Mouse (Mus musculus): ENCODE measurements around the gene Trmt61a. TPM values are rescaled to one million over a fixed set of nuclear protein-coding genes. Genes with fewer than 3 reads are reported as not detected.

Gene Trmt61a
- polyA plus RNA-seq, 1 experiment from 2014 or later = 9.3 TPM

GRCm38 (mm10) chr12:111663228-111664143 is 14.4 kb upstream of the Trmt61a start:
- Histone ChIP-seq H3K4me2 (peak overlapping the region; percentile 29), H3K9ac (no peak overlapping the region)
- 24% methylated on average over 17 of the region's 17 CpGs for WGBS

GRCm38 (mm10) chr12:111664144-111664634 is 13.7 kb upstream of the Trmt61a start:
- peak overlapping the region; percentile 81 for H3K27ac ChIP-seq (ENCODE audit: low read depth)
- H3K27me3 ChIP-seq (ENCODE audit: insufficient read depth, low read length) = no peaks in the 10 kb centered on the region
- peak; percentile 48 for TF ChIP-seq CTCF (IDR thresholded peaks at IDR 0.05; ENCODE audit: low read depth)
- DNase-seq = peak; percentile 89
- H3K4me3 ChIP-seq (ENCODE audit: low read depth, low read length) = no peak overlapping the region
- WGBS = 10% methylated on average over 6 of the region's 6 CpGs
- peaks cover 21% of the 10 kb centered on the region; the same call in 1 of the 2 replicates for H3K36me3 ChIP-seq (ENCODE audit: insufficient read depth)
- no peaks in the 10 kb centered on the region for H3K9me3 ChIP-seq (ENCODE audit: low read depth, low read length)
- no peak overlapping the region for H3K9ac ChIP-seq
- ATAC-seq (ENCODE audit: insufficient read depth) = peak; percentile 88
- peak overlapping the region; percentile 29 for H3K4me2 ChIP-seq
- peaks cover 23% of the 10 kb centered on the region for H3K4me1 ChIP-seq (ENCODE audit: insufficient read depth)

More at GRCm38 (mm10) chr12:111663228-111664143, 14.4 kb upstream of the Trmt61a start:
- TF ChIP-seq CTCF (IDR thresholded peaks at IDR 0.05; ENCODE audit: low read depth) = no peak
- DNase-seq = no peak
- H3K4me3 ChIP-seq (ENCODE audit: low read depth, low read length) = no peak overlapping the region
- no peaks in the 10 kb centered on the region for H3K9me3 ChIP-seq (ENCODE audit: low read depth, low read length)
- no peaks in the 10 kb centered on the region for H3K27me3 ChIP-seq (ENCODE audit: insufficient read depth, low read length)
- peaks cover 19% of the 10 kb centered on the region for H3K4me1 ChIP-seq (ENCODE audit: insufficient read depth)
- H3K27ac ChIP-seq (ENCODE audit: low read depth) = peak overlapping the region; percentile 81
- ATAC-seq (ENCODE audit: insufficient read depth) = no peak; the same call in 1 of the 2 replicates
- H3K36me3 ChIP-seq (ENCODE audit: insufficient read depth) = peaks cover 26% of the 10 kb centered on the region; the same call in 1 of the 2 replicates

DNA sequence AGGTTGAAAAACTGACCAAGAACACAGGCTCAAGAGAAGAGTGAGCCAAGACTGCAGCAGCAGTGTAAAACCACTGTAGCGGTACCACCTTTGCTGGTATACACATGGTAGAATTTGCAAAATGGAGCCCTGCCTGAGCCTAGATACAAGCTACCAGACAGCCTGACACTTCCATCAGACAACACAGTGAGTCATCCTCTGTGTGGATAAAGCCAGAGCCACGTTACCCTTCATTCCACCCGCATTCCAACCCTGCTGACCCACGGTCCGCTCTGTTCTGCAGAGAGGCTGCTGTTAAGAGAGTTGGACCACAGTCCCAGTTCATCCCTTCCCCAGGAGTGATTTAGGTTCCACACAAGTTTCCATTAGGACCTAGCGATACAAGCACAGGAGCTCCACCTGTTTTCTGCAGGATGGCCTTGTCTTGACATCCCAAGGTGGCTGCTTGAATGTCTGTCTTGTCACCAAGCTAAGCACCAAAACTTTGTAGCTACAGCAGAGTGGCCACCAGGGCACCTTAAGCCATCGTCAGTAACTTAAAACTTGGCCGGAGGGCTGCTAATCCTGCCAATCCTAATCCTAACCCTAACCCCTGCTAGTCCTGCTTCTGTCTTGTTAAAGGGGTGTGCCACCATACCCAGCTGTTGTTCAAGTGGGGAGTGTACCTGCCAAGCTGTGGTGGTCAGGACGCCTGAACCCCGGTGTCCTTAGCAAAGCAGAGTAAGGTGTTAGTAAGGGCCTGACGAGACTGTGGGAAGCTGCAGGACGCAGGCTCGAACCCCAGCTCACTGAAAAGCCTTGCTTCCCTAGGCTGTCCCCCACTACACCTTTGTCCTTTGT is 12.6 kb upstream of the Trmt61a start:
- TF ChIP-seq CTCF (IDR thresholded peaks at IDR 0.05; ENCODE audit: low read depth) = no peak
- 66% methylated on average over 13 of the region's 13 CpGs for WGBS
- Histone ChIP-seq H3K4me1 (ENCODE audit: insufficient read depth) (peaks cover 23% of the 10 kb centered on the region), H3K4me2 (no peak overlapping the region), H3K36me3 (ENCODE audit: insufficient read depth) (peaks cover 12% of the 10 kb centered on the region; the same call in 1 of the 2 replicates), H3K4me3 (ENCODE audit: low read depth, low read length) (no peak overlapping the region), H3K9ac (no peak overlapping the region), H3K27ac (ENCODE audit: low read depth) (no peak overlapping the region; the same call in 1 of the 2 replicates), H3K9me3 (ENCODE audit: low read depth, low read length) (no peaks in the 10 kb centered on the region), H3K27me3 (ENCODE audit: insufficient read depth, low read length) (peaks cover 4% of the 10 kb centered on the region)
- DNase-seq (no peak), ATAC-seq (ENCODE audit: insufficient read depth) (no peak)

GRCm38 (mm10) chr12:111666380-111666779 is 11.5 kb upstream of the Trmt61a start:
- Histone ChIP-seq H3K36me3 (ENCODE audit: insufficient read depth) (peaks cover 8% of the 10 kb centered on the region; the same call in 1 of the 2 replicates), H3K9ac (no peak overlapping the region), H3K27me3 (ENCODE audit: insufficient read depth, low read length) (peaks cover 15% of the 10 kb centered on the region), H3K27ac (ENCODE audit: low read depth) (no peak overlapping the region), H3K4me1 (ENCODE audit: insufficient read depth) (peaks cover 23% of the 10 kb centered on the region), H3K4me2 (no peak overlapping the region), H3K9me3 (ENCODE audit: low read depth, low read length) (no peaks in the 10 kb centered on the region), H3K4me3 (ENCODE audit: low read depth, low read length) (no peak overlapping the region)
- no peak for TF ChIP-seq CTCF (IDR thresholded peaks at IDR 0.05; ENCODE audit: low read depth)
- ATAC-seq (ENCODE audit: insufficient read depth) = no peak
- 72% methylated on average over 13 of the region's 13 CpGs for WGBS
- DNase-seq = no peak

DNA sequence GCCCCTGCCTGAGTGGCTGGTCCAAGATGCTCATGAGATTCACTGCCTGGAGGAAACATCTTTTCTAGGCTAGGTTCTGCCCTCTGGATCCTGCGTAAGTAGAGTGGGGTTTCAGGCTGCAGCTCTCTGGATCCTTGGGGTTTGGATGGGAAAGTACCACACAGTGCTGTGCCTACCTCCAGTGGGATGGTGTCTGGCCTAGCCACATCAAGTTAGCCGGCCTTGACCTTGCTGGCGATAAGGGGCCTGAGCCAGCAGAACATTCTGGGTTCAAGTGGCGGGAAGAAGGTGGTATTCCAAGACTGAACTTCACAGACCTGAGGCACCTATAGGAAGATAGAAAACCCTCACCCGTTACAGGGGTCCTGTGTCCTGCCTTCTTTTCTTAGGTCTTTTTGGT is 10.5 kb upstream of the Trmt61a start:
- Histone ChIP-seq H3K36me3 (ENCODE audit: insufficient read depth) (no peaks in the 10 kb centered on the region), H3K27me3 (ENCODE audit: insufficient read depth, low read length) (peaks cover 23% of the 10 kb centered on the region), H3K4me1 (ENCODE audit: insufficient read depth) (peaks cover 26% of the 10 kb centered on the region), H3K27ac (ENCODE audit: low read depth) (no peak overlapping the region), H3K9me3 (ENCODE audit: low read depth, low read length) (no peaks in the 10 kb centered on the region), H3K9ac (no peak overlapping the region), H3K4me2 (no peak overlapping the region), H3K4me3 (ENCODE audit: low read depth, low read length) (no peak overlapping the region)
- DNase-seq (no peak), ATAC-seq (ENCODE audit: insufficient read depth) (no peak)
- no peak for TF ChIP-seq CTCF (IDR thresholded peaks at IDR 0.05; ENCODE audit: low read depth)
- 88% methylated on average over 5 of the region's 5 CpGs for WGBS

GRCm38 (mm10) chr12:111668457-111668912 is 9.4 kb upstream of the Trmt61a start:
- peak overlapping the region; percentile 97 for H3K4me2 ChIP-seq
- WGBS = 0% methylated on average over 8 of the region's 8 CpGs
- peak; percentile 98 for TF ChIP-seq CTCF (IDR thresholded peaks at IDR 0.05; ENCODE audit: low read depth)
- peak overlapping the region; percentile 30 for H3K9ac ChIP-seq
- H3K27me3 ChIP-seq (ENCODE audit: insufficient read depth, low read length) = peaks cover 34% of the 10 kb centered on the region
- H3K4me1 ChIP-seq (ENCODE audit: insufficient read depth) = peaks cover 28% of the 10 kb centered on the region
- ATAC-seq (ENCODE audit: insufficient read depth) = peak; percentile 28
- no peaks in the 10 kb centered on the region for H3K9me3 ChIP-seq (ENCODE audit: low read depth, low read length)
- peak overlapping the region; percentile 61 for H3K27ac ChIP-seq (ENCODE audit: low read depth)
- DNase-seq = peak; percentile 99
- H3K4me3 ChIP-seq (ENCODE audit: low read depth, low read length) = 0 out of 2 replicates have a peak overlapping the region, but pooled peaks have one; percentile 5
- no peaks in the 10 kb centered on the region for H3K36me3 ChIP-seq (ENCODE audit: insufficient read depth)
